Mouse (Mus musculus) erythroblast, adult 5-6 weeks (primary cell): Measurements from ENCODE around the gene Rnft1. TPM values are rescaled to one million over a fixed set of nuclear protein-coding genes. Genes with fewer than 3 reads are reported as not detected.

Experiments used
- ATAC-seq: replicated peaks from 2 replicates; pipeline ENCODE4 v1.8.0; 2016; ENCODE audit warnings: moderate number of reproducible peaks, mild to moderate bottlenecking, moderate TSS enrichment, inconsistent platforms; ENCODE audit not compliant: poor library complexity, low FRiP score, severe bottlenecking
- total RNA-seq, 2 experiments: library from RNA; stranded (forward) in 1 of 2; stranded (reverse) in 1 of 2; fragments of 150-400 nt in 1 of 2; fragments of 200-764, 138-1000 nt in 1 of 2; gene quantifications; 2 replicates each; pipeline versions ENCODE4 v1.2.3 to v1.2.4; 2015 to 2017; ENCODE audit warnings: low replicate concordance in 2 of 2

The Rnft1 gene
- total RNA-seq (2015; ENCODE audit: low replicate concordance) (1.3 and 1.7 TPM in 2 replicates), total RNA-seq (2017; ENCODE audit: low replicate concordance) (2.3 and 2.8 TPM in 2 replicates)

DNA sequence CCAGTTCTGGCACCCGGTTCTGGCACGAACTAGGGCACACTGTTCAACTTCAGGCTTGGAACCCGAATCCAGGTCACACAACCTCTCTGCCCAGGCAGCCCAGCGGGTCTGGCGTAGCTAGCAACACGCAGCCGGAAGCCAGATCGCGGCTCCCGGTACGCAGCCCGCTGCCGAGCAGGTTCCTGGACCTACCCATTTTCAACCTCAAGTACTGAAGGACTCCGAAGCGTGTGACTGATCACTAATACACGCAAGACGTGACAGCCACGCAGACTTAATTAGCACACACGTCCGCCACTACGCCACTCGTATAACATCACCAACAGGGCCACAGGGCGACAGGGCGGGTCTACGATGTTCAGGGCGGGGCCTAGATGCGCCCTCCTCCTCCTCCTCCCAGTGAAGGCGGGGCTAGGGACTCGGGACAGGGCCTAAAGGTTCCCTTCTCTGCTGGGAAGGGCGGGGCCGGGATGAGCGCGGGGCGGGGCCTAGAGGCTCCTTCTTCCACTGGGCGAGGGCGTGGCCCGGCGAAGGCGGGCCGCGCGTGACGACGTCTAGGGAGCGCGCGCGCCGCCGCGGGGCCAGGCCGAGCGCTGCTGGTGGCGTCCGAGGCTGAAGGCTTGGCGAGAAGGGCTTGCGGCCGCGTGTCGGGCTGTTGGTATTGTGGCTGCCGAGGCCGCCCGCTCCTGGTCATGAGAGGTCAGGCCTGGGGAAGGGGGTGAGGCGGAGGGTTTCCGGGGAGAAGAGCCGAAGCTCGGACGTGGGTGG lies at the start of gene Rnft1:
TSS of gene Rnft1 (plus strand) at position 557 of the 768 bp plus-strand sequence.
- ATAC-seq: peak; percentile 97

DNA sequence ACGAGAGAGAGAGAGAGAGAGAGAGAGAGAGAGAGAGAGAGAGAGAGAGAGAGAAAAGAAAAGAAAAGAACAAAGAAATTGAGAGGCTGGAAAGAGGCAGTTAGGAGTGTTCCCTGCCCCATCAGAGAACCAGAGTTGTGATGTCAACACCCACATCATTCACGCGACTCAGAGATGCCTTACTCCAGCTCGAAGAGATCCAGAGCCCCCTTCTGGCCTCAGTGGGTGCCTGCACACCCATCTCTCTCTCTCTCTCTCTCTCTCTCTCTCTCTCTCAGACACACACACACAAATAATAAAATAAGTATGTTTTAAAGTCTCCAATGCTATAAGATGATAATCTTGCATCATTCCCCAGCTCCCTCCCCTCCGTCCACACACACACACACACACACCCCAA lies 47.6 kb upstream of the Rnft1 start:
- ATAC-seq: no peak

DNA sequence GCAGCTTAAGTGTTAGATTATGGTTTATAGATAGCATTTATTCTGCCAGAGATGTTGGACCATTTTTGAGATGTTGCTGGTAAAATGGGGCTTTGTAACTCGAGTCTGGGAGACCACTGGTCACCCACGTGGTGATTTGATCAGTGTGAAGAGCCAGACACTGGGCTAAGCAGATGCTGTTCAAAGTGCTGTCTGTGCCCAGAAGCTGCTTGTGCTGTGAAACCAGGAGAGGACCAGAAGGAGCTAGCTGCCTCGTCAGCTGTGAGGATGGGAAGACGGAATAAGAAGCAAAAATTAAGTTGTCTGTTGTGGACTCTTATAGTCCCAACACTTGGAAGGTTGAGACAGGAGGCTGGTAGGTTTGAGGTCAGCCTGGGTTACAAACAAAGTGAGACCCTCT lies 46.2 kb upstream of the Rnft1 start:
- no peak for ATAC-seq

DNA sequence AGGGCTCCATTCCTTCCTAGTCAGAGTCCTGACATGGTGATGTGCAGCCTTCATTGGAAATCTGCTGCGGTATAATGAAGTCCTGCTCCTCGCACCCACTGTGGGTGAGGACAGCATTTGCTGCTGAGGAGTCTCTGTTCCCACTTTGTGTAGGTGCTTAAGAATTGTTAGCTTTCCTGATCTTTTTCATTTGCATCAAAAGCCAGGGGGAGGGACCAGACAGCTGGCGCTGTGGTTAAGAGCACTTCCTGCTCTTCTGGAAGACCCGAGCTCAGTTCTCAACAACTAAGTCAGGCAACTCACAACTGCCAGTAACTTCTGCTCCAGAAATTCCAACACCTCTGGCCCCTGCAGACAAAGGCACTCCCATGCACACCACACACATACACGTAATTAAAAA lies 43.7 kb upstream of the Rnft1 start:
- ATAC-seq: no peak

DNA sequence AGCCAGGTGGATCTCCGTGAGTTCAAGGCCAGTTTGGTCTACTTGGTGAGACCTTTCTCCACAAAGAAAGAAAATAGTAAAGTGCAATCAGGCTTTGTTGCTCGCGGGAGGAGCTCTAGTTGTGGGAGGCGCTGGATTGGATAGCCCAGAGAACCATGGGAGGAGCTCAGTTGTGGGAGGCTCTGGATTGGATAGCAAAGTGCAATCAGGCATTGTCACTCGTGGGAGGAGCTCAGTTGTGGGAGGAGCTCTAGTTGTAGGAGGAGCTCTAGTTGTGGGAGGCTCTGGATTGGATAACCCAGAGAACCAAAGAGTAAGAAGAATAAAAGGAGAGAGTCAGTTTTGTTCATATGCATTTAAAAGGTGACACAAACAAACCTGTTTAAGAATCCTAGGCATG lies 30.5 kb upstream of the Rnft1 start:
- ATAC-seq: no peak

GRCm38 (mm10) chr11:86457545-86457944 lies 26.9 kb upstream of the Rnft1 start:
- ATAC-seq: no peak

DNA sequence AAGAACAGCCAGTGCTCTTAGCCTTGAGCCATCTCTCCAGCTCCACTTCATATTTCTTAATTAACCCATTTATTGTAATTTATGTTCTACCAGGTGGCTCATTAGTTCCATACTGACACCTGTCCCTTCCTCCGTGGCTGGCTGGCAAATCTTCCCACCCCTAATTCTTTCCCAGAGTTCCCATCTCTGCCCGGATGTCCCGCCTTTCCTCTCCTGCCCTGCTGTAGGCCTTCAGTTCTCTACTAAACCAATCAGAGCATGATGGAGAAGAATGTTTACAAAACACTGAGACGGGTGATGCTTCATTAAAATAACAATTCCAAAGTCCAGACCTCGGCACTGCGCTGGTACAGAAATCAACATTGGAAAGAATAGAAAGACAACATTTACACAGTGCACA lies 25.6 kb upstream of the Rnft1 start:
- no peak for ATAC-seq

GRCm38 (mm10) chr11:86462579-86462978 lies 21.9 kb upstream of the Rnft1 start:
- ATAC-seq: no peak

- ATAC-seq: 0 out of 2 replicates have a peak, but pooled peaks have one; percentile 61
These were observed 20.2 kb upstream of the Rnft1 start for GRCm38 (mm10) chr11:86464275-86464674.

GRCm38 (mm10) chr11:86468345-86468744 lies 16.1 kb upstream of the Rnft1 start:
- ATAC-seq: no peak

DNA sequence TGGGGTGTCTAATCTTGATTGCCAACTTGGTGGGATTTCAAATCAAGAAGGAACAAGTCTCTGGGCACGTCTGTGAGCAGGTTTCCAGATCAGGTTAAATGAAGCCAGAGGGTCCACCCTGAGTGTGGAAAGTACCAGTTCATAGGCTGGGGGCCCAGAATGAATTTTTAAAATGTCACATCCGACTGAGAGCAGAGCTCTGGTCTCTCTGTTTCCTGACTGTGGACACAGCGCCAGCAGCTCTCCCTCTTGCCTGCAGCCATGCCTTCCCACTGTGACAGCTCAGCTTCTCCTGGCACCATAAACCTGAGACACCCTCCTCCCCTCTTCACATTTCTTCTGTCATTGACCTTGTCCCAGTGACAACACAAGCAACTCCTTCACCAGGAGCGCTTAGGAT lies 15.5 kb upstream of the Rnft1 start:
- no peak for ATAC-seq

GRCm38 (mm10) chr11:86471785-86472184 lies 12.7 kb upstream of the Rnft1 start:
- no peak for ATAC-seq

DNA sequence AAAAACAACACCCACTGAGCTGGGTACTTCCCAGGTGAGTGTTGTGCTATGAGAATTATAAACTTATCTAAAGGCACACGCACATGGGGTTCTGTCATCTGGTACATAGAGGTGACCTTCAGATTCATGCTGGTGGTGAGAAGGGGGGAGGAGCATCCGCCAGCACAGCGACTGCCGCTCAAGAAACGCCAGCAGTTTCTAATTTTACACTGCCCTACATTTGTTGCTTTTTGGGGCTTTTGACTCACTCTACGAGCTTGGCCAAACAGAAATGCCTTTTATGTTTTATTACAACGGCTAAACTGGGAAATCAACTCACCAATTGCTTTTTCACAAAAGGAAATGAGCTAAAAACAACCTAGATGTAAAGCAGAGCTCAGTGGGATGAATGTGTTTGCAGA lies 11.7 kb upstream of the Rnft1 start:
- no peak for ATAC-seq

DNA sequence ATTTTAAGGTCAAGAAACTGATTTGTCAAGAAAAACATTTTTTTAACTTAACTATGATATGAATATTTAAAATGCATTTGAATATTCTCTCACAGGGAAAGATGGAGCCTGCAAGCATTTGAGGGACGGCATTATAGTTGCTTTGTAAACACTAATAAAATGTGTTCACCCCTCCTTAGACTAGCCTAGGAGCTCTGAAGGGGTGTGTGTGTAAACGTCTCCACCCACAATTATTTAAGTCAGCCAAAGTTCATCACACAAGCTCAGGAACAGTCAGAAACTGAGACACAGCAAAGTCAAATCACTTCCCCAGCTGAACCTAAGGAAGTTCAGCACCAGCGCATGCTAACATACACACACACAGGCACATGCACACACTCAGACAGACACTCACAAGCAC lies 10.9 kb upstream of the Rnft1 start:
- ATAC-seq: no peak

GRCm38 (mm10) chr11:86484910-86485510 lies 553 bp downstream of the Rnft1 start:
- ATAC-seq: peak; percentile 63

- no peak for ATAC-seq
These were observed 6.3 kb downstream of the Rnft1 start for GRCm38 (mm10) chr11:86490782-86491181.

- no peak for ATAC-seq
These were observed 12.9 kb downstream of the Rnft1 start for GRCm38 (mm10) chr11:86497356-86497755.

GRCm38 (mm10) chr11:86497908-86498307 lies 13.5 kb downstream of the Rnft1 start:
- 0 out of 2 replicates have a peak, but pooled peaks have one; percentile 57 for ATAC-seq

- ATAC-seq: no peak
These were observed 16.3 kb downstream of the Rnft1 start for GRCm38 (mm10) chr11:86500795-86501194.

DNA sequence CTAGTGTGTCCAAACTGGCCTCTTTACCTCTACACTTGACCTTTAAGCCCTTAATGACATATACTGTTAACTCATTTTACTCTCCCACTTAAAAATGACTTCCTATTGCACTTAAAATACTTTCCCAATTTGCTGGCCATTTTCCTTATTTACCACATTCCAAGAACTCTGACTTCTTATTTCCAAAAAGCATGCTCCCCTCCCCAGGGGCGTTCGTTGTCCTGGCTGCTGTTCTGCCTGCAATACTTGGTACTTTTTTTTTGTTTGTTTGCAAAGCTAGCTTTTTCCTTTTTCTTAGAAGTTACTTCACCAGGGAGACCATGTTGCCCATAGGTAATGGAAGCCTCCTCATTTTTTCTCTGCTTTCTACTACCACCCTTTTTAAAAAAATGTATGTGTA lies 18.7 kb downstream of the Rnft1 start:
- ATAC-seq: no peak

- ATAC-seq: no peak
These were observed 22.9 kb downstream of the Rnft1 start for GRCm38 (mm10) chr11:86507334-86507733.
